Mouse (Mus musculus) neutrophil, adult 65 days (primary cell): ENCODE measurements around the gene Gm10160. TPM values are rescaled to one million over a fixed set of nuclear protein-coding genes. Genes with fewer than 3 reads are reported as not detected.

Experiments used
- total RNA-seq: library from RNA; stranded (reverse); gene quantifications from 2 replicates; pipeline ENCODE4 v1.2.4, GENCODE M21; 2023

Gene Gm10160
- not detected in 2 replicates for total RNA-seq

GRCm38 (mm10) chr7:81855694-81856093 lies at the start of gene Gm10160:
TSS of gene Gm10160 (minus strand) at chr7:81855794.

DNA sequence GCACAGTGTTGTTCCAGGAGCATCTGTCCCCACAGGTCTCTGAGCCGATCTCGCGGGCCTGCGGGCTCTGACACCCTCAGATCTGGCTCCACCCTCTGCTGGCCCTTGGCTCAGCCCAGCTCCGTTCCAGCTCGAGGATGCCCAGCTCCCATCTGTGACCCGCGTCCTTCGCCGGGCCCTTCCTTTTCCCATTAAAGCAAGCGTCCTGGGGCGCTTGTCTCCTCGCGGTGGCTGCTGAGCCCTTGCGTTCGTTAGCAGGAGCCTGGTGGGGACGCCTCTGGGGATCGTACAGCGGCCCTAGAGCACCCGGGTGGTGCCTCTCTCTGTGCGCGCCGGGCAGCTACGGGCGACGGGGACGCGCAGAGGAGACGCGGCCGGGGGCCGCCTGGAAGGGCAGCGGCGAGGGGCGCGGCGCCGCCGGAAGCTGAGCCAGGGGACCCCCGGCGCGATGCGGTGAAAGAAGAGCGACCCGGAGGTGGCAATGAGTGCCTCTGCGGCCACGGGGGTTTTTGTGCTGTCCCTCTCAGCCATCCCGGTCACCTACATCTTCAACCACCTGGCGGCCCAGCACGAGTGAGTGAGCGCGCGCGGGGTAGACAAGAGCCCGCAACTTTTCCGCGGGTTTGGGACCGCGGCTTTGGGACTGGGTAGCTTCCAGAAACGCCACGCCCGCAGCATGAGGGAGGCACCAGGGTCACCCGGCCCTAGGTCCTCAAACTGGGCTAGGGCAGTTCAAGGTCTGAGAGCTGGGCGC lies 3.6 kb upstream of the Gm10160 start, which contains the start of gene Tm6sf1:
Gene Tm6sf1, plus strand, starts transcription at position 34 of the 754 bp plus-strand sequence.

GRCm38 (mm10) chr7:81829379-81829894 lies 26.2 kb downstream of the Gm10160 start, which contains the start of gene Btbd1:
TSS of gene Btbd1 (minus strand) at chr7:81829431.

Other genes with a start within 250 kb of the Gm10160 start
- gene Homer2, start 148.3 kb downstream of the Gm10160 start, total RNA-seq, result not detected in 2 replicates
- gene Ramac, start 92.9 kb downstream of the Gm10160 start, total RNA-seq, result 59.8 and 63.1 TPM in 2 replicates
- gene 3110040N11Rik, start 66.3 kb downstream of the Gm10160 start, total RNA-seq, result 8.8 and 10.9 TPM in 2 replicates
- gene Btbd1, start 26.4 kb downstream of the Gm10160 start, total RNA-seq, result 37.0 and 41.4 TPM in 2 replicates
- gene Tm6sf1, start 3.2 kb upstream of the Gm10160 start, total RNA-seq, result 169 and 195 TPM in 2 replicates
- 0.25 TPM in 1 of 2 replicates, not detected in the other for gene Hdgfl3, start 78.7 kb upstream of the Gm10160 start, total RNA-seq
- gene Bnc1, start 136.5 kb upstream of the Gm10160 start, total RNA-seq, result not detected in 2 replicates